Mouse (Mus musculus) CD4-positive, CD25-positive, alpha-beta regulatory T cell, adult 4 months (primary cell): ENCODE data around the gene Enox1. TPM values are rescaled to one million over a fixed set of nuclear protein-coding genes. Genes with fewer than 3 reads are reported as not detected.

Experiments used
- ATAC-seq: one replicate; pipeline ENCODE4 v1.8.0; 2017
- polyA plus RNA-seq, 2 experiments: library from polyadenylated mRNA; unstranded; fragments of 100-300 nt; shearing (Covaris generic); gene quantifications; one replicate each; pipeline ENCODE4 v1.2.1; 2017

The Enox1 gene
- polyA plus RNA-seq, 2 experiments from 2014 or later: not detected

- no peak for ATAC-seq
These were observed 39.7 kb downstream of the Enox1 start for GRCm38 (mm10) chr14:77196246-77196645.

GRCm38 (mm10) chr14:77197414-77197915, 40.9 kb downstream of the Enox1 start:
- ATAC-seq: no peak

- ATAC-seq: no peak
These were observed 54.3 kb downstream of the Enox1 start for GRCm38 (mm10) chr14:77210889-77211288.

GRCm38 (mm10) chr14:77213210-77213609, 56.6 kb downstream of the Enox1 start:
- no peak for ATAC-seq

GRCm38 (mm10) chr14:77214848-77215247, 58.3 kb downstream of the Enox1 start:
- no peak for ATAC-seq

- no peak for ATAC-seq
These were observed 68.8 kb downstream of the Enox1 start for GRCm38 (mm10) chr14:77225346-77225745.

- no peak for ATAC-seq
These were observed 82.2 kb downstream of the Enox1 start for GRCm38 (mm10) chr14:77238811-77239210.

GRCm38 (mm10) chr14:77239360-77239759, 82.8 kb downstream of the Enox1 start:
- peak; percentile 43 for ATAC-seq

- no peak for ATAC-seq
These were observed 90.4 kb downstream of the Enox1 start for GRCm38 (mm10) chr14:77246977-77247376.

GRCm38 (mm10) chr14:77248426-77248825, 91.9 kb downstream of the Enox1 start:
- no peak for ATAC-seq

- no peak for ATAC-seq
These were observed 92.4 kb downstream of the Enox1 start for GRCm38 (mm10) chr14:77248946-77249345.

GRCm38 (mm10) chr14:77250652-77251238, 94.2 kb downstream of the Enox1 start:
- ATAC-seq: no peak

- no peak for ATAC-seq
These were observed 98.6 kb downstream of the Enox1 start for GRCm38 (mm10) chr14:77255201-77255600.

- ATAC-seq: no peak
These were observed 99.1 kb downstream of the Enox1 start for GRCm38 (mm10) chr14:77255711-77256110.

GRCm38 (mm10) chr14:77256943-77257342, 100.4 kb downstream of the Enox1 start:
- ATAC-seq: no peak

- ATAC-seq: no peak
These were observed 100.9 kb downstream of the Enox1 start for GRCm38 (mm10) chr14:77257461-77257860.

GRCm38 (mm10) chr14:77258186-77258585, 101.6 kb downstream of the Enox1 start:
- ATAC-seq: no peak

GRCm38 (mm10) chr14:77259686-77260085, 103.1 kb downstream of the Enox1 start:
- no peak for ATAC-seq

GRCm38 (mm10) chr14:77260107-77260506, 103.5 kb downstream of the Enox1 start:
- ATAC-seq: no peak

GRCm38 (mm10) chr14:77266805-77267771, 110.5 kb downstream of the Enox1 start:
- ATAC-seq: no peak

GRCm38 (mm10) chr14:77272248-77272930, 115.8 kb downstream of the Enox1 start:
- no peak for ATAC-seq

GRCm38 (mm10) chr14:77272931-77273446, 116.4 kb downstream of the Enox1 start:
- ATAC-seq: no peak

GRCm38 (mm10) chr14:77273721-77274120, 117.2 kb downstream of the Enox1 start:
- ATAC-seq: no peak
